Mouse (Mus musculus) forebrain, embryonic 13.5 days (tissue): ENCODE measurements around the gene Sgpl1. TPM values are rescaled to one million over a fixed set of nuclear protein-coding genes. Genes with fewer than 3 reads are reported as not detected.
A peak's percentile ranks its signal among the peaks of the same experiment; 100 is the strongest.
"Not testable (repeated sequence)": the region's sequence is repeated elsewhere in the genome, so short reads cannot be mapped to it uniquely, and the experiment has no call there.

Source experiments
- ATAC-seq: fragments of 200-750 bp; cut with Nextera tagmentation; 2 replicates; pipeline ENCODE4 v1.8.0; 2017
- H3K27ac ChIP-seq: fragments of 300-500 bp; sonication (generic); 2 replicates; pipeline ENCODE4 v1.5.1; 2015; ENCODE audit warnings: inconsistent platforms, mild to moderate bottlenecking, moderate library complexity
- H3K27me3 ChIP-seq: fragments of 300-500 bp; sonication (generic); 2 replicates; pipeline ENCODE4 v1.6.1; 2015; ENCODE audit warnings: mild to moderate bottlenecking, inconsistent platforms
- H3K36me3 ChIP-seq: fragments of 300-500 bp; sonication (generic); 2 replicates; pipeline ENCODE4 v1.6.1; 2015; ENCODE audit warnings: mild to moderate bottlenecking, inconsistent platforms; ENCODE audit not compliant: poor library complexity, severe bottlenecking
- H3K4me1 ChIP-seq: fragments of 300-500 bp; sonication (generic); 2 replicates; pipeline ENCODE4 v1.6.1; 2015; ENCODE audit warnings: inconsistent platforms
- H3K4me2 ChIP-seq: fragments of 300-500 bp; sonication (generic); 2 replicates; pipeline ENCODE4 v1.6.1; 2015; ENCODE audit warnings: inconsistent platforms, mild to moderate bottlenecking, moderate library complexity
- H3K4me3 ChIP-seq: fragments of 300-500 bp; sonication (generic); 2 replicates; pipeline ENCODE4 v1.5.1; 2015; ENCODE audit warnings: mild to moderate bottlenecking, inconsistent platforms
- H3K9ac ChIP-seq: fragments of 300-500 bp; sonication (generic); 2 replicates; pipeline ENCODE4 v1.6.1; 2015; ENCODE audit warnings: mild to moderate bottlenecking, inconsistent platforms
- H3K9me3 ChIP-seq: fragments of 300-500 bp; sonication (generic); replicated peaks from 2 replicates; pipeline ENCODE4 v1.6.1; 2016; ENCODE audit warnings: inconsistent platforms
- WGBS: fragments of 180-500 bp; shearing (Covaris S2); methylation state at CpG from one replicate; pipeline ENCODE4 v1.1.7; 2015; 5-methylcytosine and 5-hydroxymethylcytosine counted together
- polyA plus RNA-seq: library from polyadenylated mRNA; unstranded; fragments of >200 nt; fragmentation: Nextera tagmentation; extraction: Ambion mirVana; gene quantifications from 2 replicates; pipeline ENCODE4 v1.2.1, GENCODE M21; 2015

The Sgpl1 gene
- polyA plus RNA-seq, 1 experiment from 2014 or later: 53.5 TPM

GRCm38 (mm10) chr10:61123276-61123913 lies 24.1 kb downstream of the Sgpl1 start:
- ATAC-seq: no peak
- Histone ChIP-seq H3K9me3 (no peaks in the 10 kb centered on the region), H3K27ac (no peak overlapping the region), H3K27me3 (no peaks in the 10 kb centered on the region), H3K4me3 (no peak overlapping the region), H3K9ac (no peak overlapping the region), H3K36me3 (peaks cover 28% of the 10 kb centered on the region), H3K4me1 (no peaks in the 10 kb centered on the region), H3K4me2 (no peak overlapping the region)
- 95% methylated on average over 3 of the region's 3 CpGs for WGBS

- peaks cover 28% of the 10 kb centered on the region for H3K36me3 ChIP-seq
- H3K4me1 ChIP-seq, H3K9ac ChIP-seq, H3K9me3 ChIP-seq, H3K4me2 ChIP-seq, H3K4me3 ChIP-seq, H3K27ac ChIP-seq, H3K27me3 ChIP-seq, ATAC-seq: not testable (repeated sequence)
- WGBS: 94% methylated on average over 4 of the region's 4 CpGs
Observed at GRCm38 (mm10) chr10:61121732-61122131, 25.8 kb downstream of the Sgpl1 start.

DNA sequence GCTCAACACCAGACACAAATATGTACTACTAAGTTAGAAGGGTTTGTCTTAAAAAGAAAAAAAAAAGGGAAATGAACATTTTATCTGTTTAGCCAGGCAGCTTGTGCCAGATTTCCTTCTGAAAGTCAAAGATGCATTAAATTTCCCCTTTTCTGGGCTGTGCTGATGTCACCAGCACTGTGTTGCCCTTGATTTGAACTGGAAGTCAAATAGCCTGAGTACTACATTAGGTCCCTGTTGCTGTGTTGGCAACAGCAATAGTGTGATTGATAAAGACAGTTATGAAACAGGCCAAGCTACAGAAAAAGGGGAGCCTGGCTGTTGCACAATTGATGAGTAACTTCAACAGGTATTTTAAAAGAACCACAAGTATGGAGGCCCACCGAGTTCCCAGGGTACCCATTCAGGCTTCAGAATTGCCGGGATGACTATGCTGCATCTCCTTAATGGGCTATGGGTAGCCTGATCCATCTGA lies 33.2 kb downstream of the Sgpl1 start:
- H3K9ac ChIP-seq: no peak overlapping the region
- WGBS: 95% methylated on average over 2 of the region's 2 CpGs
- H3K9me3 ChIP-seq: no peaks in the 10 kb centered on the region
- H3K4me1 ChIP-seq: no peaks in the 10 kb centered on the region
- no peak for ATAC-seq
- H3K4me3 ChIP-seq: no peak overlapping the region
- H3K27me3 ChIP-seq: no peaks in the 10 kb centered on the region
- peaks cover 52% of the 10 kb centered on the region for H3K36me3 ChIP-seq
- no peak overlapping the region for H3K27ac ChIP-seq
- H3K4me2 ChIP-seq: no peak overlapping the region

GRCm38 (mm10) chr10:61103564-61104114 lies 43.9 kb downstream of the Sgpl1 start:
- no peak overlapping the region for H3K27ac ChIP-seq
- H3K4me1 ChIP-seq: no peaks in the 10 kb centered on the region
- no peaks in the 10 kb centered on the region for H3K9me3 ChIP-seq
- no peak overlapping the region for H3K9ac ChIP-seq
- 92% methylated on average over 3 of the region's 3 CpGs for WGBS
- H3K4me3 ChIP-seq: no peak overlapping the region
- no peak for ATAC-seq
- H3K27me3 ChIP-seq: no peaks in the 10 kb centered on the region
- H3K36me3 ChIP-seq: peaks cover 94% of the 10 kb centered on the region
- no peak overlapping the region for H3K4me2 ChIP-seq

DNA sequence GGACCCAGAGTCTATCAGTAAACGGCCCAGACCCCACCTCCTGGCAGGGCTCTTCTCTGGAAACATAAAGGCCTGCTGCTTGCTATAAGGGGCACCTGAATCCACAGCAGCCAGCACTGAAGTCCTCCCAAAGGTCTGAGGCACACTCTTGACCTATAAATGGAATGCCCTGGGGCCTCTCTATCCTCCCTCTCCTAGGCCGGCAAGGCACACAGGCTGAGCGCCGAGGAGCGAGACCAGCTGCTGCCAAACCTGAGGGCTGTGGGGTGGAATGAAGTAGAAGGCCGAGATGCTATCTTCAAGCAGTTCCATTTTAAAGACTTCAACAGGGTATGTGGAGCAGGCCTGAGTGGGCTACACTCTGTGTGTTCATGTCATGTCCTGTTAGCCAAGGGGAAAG lies 55.6 kb downstream of the Sgpl1 start:
- no peak for ATAC-seq
- H3K9ac ChIP-seq: no peak overlapping the region
- no peak overlapping the region for H3K27ac ChIP-seq
- H3K9me3 ChIP-seq: no peaks in the 10 kb centered on the region
- H3K4me1 ChIP-seq: peaks cover 10% of the 10 kb centered on the region
- H3K4me2 ChIP-seq: no peak overlapping the region
- H3K27me3 ChIP-seq: no peaks in the 10 kb centered on the region
- 0 out of 2 replicates have a peak, but pooled peaks cover 9% of the 10 kb centered on the region for H3K36me3 ChIP-seq
- no peak overlapping the region for H3K4me3 ChIP-seq
- WGBS: 83% methylated on average over 6 of the region's 6 CpGs

GRCm38 (mm10) chr10:61089170-61090142 lies 58.0 kb downstream of the Sgpl1 start, which contains the start of gene Pcbd1:
Gene Pcbd1, plus strand, starts transcription at chr10:61089331.
- ATAC-seq: peak; percentile 50
- 11% methylated on average over 33 of the region's 33 CpGs for WGBS
- Histone ChIP-seq H3K27ac (no peak within 1 kb of the TSS), H3K27me3 (no peaks in the 10 kb centered on the region), H3K36me3 (0 out of 2 replicates have a peak, but pooled peaks cover under 1% of the 10 kb centered on the region), H3K4me1 (peaks cover 16% of the 10 kb centered on the region), H3K9me3 (no peaks in the 10 kb centered on the region), H3K4me3 (peak within 1 kb of the TSS; percentile 35), H3K9ac (peak within 1 kb of the TSS; percentile 70), H3K4me2 (peak within 1 kb of the TSS; percentile 72)

- no peak for ATAC-seq
- Histone ChIP-seq H3K27ac (no peak overlapping the region), H3K4me3 (no peak overlapping the region), H3K9ac (no peak overlapping the region), H3K4me1 (peaks cover 16% of the 10 kb centered on the region), H3K9me3 (no peaks in the 10 kb centered on the region), H3K4me2 (no peak overlapping the region), H3K27me3 (no peaks in the 10 kb centered on the region), H3K36me3 (no peaks in the 10 kb centered on the region)
- 87% methylated on average over 3 of the region's 3 CpGs for WGBS
Observed at GRCm38 (mm10) chr10:61088468-61088867, 59.0 kb downstream of the Sgpl1 start.

- Histone ChIP-seq H3K4me2 (no peak overlapping the region), H3K4me3 (no peak overlapping the region), H3K27me3 (no peaks in the 10 kb centered on the region), H3K9ac (no peak overlapping the region), H3K4me1 (peaks cover 16% of the 10 kb centered on the region), H3K27ac (peak overlapping the region; percentile 48), H3K9me3 (no peaks in the 10 kb centered on the region), H3K36me3 (no peaks in the 10 kb centered on the region)
- WGBS: 22% methylated on average over 3 of the region's 3 CpGs
- peak; percentile 79 for ATAC-seq
Observed at GRCm38 (mm10) chr10:61086502-61086901, 61.0 kb downstream of the Sgpl1 start.

- Histone ChIP-seq H3K4me3 (no peak overlapping the region), H3K36me3 (no peaks in the 10 kb centered on the region), H3K27me3 (no peaks in the 10 kb centered on the region), H3K4me1 (peaks cover 20% of the 10 kb centered on the region), H3K9ac (no peak overlapping the region), H3K9me3 (no peaks in the 10 kb centered on the region), H3K4me2 (no peak overlapping the region), H3K27ac (no peak overlapping the region)
- ATAC-seq: no peak
- 94% methylated on average over 2 of the region's 2 CpGs for WGBS
Observed at GRCm38 (mm10) chr10:61085364-61085763, 62.1 kb downstream of the Sgpl1 start.

DNA sequence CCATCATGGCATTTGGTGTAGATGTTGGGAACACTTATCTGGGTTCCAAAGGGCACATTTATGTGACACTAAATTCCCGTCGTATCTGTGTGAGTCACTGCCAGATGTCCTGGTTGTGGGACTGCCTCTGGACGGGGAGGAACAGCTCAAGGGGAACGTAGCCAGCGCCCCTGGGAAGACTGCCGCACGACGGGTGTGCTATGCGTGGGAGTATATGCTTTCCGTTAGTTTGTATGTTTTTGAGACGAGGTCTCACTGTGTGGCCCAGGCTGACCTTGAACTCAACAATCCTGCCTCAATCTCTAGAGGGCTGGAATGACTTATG lies 66.6 kb downstream of the Sgpl1 start:
- Histone ChIP-seq H3K27ac (peak overlapping the region; percentile 70; the same call in 1 of the 2 replicates), H3K4me2 (no peak overlapping the region)

DNA sequence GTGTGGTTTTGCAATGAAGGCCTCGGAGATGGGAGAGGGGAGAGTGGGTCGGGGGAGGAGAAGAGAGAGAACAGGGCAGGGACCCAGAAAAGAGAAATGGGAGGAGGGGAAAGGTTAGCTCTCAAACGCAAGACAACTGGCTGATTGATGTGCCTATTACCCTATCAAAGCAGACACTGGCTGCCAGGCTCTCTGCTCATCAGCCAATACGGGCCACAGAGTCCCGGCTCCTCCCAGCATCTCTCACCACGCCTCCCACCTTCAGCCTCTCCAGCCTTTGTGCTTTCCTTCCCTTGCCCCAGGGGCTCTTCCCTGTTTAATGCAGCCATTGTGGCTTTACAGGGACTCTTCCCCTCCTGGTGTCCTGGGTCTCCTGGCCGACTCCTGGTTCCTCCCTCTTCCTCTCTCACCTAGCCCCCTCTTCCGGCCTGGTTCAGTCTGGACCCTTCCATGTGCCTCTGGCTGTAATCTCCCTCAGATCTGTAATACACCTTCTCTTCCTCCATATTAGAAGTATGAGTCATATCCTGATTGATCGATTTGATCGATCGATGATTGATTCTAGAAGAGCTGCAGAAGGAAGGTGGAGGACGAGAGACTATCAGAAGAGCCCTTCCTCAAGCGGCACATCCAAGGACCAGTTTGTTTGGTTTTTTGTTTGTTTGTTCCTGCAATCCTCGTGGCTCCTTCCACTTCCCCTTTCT lies 67.1 kb downstream of the Sgpl1 start:
- WGBS: 40% methylated on average over 14 of the region's 14 CpGs
- peak; percentile 99 for ATAC-seq
- Histone ChIP-seq H3K4me2 (peak overlapping the region; percentile 50), H3K9ac (peak overlapping the region; percentile 51), H3K27ac (peak overlapping the region; percentile 70), H3K4me3 (0 out of 2 replicates have a peak overlapping the region, but pooled peaks have one; percentile 12), H3K9me3 (no peaks in the 10 kb centered on the region), H3K36me3 (no peaks in the 10 kb centered on the region), H3K4me1 (peaks cover 10% of the 10 kb centered on the region), H3K27me3 (no peaks in the 10 kb centered on the region)

More for the DNA sequence above, 66.6 kb downstream of the Sgpl1 start:
- no peak overlapping the region for H3K4me3 ChIP-seq
- H3K27me3 ChIP-seq: no peaks in the 10 kb centered on the region
- 92% methylated on average over 11 of the region's 11 CpGs for WGBS
- H3K36me3 ChIP-seq: no peaks in the 10 kb centered on the region
- H3K4me1 ChIP-seq: peaks cover 10% of the 10 kb centered on the region
- no peak overlapping the region for H3K9ac ChIP-seq
- no peaks in the 10 kb centered on the region for H3K9me3 ChIP-seq
- peak; percentile 14; the same call in 1 of the 2 replicates for ATAC-seq
